Mouse (Mus musculus) left cerebral cortex, postnatal 10 days (tissue): ENCODE data around the gene Slc22a18. TPM values are rescaled to one million over a fixed set of nuclear protein-coding genes. Genes with fewer than 3 reads are reported as not detected.

Experiments used
- DNase-seq, 2 experiments: peaks; one replicate each; pipeline ENCODE4 v3.0.0; 2021 to 2022; ENCODE audit warnings: low spot score in 2 of 2, mixed read lengths in 1 of 2; ENCODE audit errors: extremely low spot score in 1 of 2
- intact Hi-C: fragments of 180-260 bp; cut with DNase I; formaldehyde crosslinking; loops from one replicate; pipeline ENCODE4 v1.15.1; 2025
- total RNA-seq, 2 experiments: library from RNA; stranded (reverse); gene quantifications; 2 replicates each; pipeline ENCODE4 v1.2.3; 2021

The Slc22a18 gene
- total RNA-seq, 2 experiments from 2014 or later = 0.24 to 0.61 TPM

DNA sequence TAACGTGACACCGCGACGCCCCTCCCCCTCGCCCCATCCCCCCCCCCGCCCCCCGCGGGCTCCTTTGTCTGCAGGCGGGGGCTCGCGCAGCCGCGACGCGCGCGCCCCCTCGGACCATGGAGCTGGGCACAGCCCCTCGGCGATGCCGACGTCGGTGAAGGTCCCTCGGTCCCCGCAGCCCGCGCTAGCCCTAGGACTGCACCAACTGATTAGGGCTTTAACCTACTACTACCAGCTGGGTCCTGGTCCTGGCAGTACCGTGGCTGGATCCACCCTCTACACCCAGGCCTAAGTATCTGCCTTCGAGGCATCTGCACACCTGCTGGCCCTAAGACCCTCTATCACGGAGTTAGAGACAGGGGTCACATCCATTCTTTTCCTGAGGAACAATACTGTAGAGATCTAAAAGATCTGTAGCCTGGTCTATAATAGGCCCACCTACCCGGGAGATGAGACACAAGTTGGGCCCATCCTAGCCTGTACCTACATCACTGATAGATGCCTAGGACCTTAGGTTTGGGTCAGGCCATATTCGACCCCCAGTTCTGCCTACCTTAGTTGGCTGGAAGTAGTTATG, 12.2 kb upstream of the Slc22a18 start:
- DNase-seq = peak in 1 of 2 experiments; percentile 48
- intact Hi-C loops = loop anchor here (5.0 kb wide), 1 partner anchor 164 kb away; no protein-coding TSS in a partner anchor

DNA sequence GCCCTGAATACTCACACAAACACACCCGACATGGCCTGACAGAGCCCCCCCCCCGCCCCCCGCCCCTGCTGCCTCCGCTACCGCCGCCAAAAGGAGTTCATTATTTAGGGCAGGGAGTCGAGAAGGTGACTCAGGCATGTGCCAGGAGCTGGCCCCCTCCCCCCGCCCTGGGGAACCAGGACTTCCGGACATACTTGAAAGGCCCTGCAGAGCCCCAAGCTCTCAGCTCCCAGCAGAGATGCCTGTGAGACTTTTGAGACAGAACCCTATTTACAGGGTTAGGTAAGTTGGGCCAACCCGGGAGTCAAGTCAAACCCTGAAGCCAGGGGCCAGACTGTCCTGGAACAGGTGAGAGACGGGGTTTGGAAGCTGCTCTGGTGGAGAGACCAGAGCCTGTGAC, 11.6 kb upstream of the Slc22a18 start:
- no peak for DNase-seq
- intact Hi-C loops = loop anchor here (5.0 kb wide), 1 partner anchor 165 kb away; no protein-coding TSS in a partner anchor

DNA sequence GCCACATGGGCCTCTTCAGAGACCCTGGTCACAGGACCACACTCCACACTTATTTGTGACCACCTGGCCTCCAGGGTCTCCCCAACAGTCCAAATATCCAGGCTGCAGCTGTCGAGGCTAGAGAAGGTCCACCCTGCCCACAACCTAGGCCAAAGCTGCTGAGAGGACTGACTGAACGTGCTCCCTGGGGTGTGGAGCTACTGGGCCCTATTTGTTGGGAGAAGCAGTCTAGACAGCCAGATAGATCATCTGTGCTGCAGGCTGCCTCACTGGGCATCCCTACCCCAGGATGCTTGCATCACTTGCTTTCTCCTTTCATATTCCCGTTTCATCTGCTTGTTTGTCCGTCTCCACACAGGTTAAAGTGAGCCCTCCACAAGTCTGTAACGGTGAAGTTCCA, 11.0 kb upstream of the Slc22a18 start:
- no peak for DNase-seq
- intact Hi-C loops = loop anchor here (5.0 kb wide), 1 partner anchor 165 kb away; no protein-coding TSS in a partner anchor

DNA sequence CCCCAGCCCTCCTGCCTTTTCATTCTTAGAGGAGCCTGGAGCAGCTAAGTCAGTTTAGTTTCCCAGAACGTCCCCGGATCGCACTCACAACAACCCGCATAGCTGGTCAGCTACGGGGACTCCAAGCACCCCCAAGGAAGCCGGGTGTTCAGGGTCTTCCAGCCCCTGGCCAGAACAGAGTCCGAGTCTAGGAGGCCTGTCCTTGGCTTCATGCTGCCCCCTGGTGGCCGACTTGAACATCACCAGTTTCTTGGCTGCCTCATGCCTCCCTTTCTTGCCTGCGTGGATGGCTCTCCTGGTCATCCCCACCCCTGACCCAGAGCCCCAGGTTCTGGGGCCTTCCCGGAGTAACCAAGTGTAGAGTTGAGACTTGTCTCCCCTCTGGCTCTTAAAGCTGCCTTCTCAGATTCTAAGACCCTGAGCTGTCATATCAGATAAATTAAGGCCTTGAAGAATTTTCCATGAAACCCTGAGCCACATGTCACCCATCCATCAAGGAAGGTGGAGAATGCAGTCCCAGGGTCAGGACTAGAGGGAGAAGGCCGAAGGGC, 9.6 kb upstream of the Slc22a18 start:
- peak; percentile 49 to 86 for DNase-seq
- intact Hi-C loops = loop anchor here (5.0 kb wide), 1 partner anchor 167 kb away; no protein-coding TSS in a partner anchor

- intact Hi-C loops = loop anchor here (5.0 kb wide), 1 partner anchor 168 kb away; no protein-coding TSS in a partner anchor
These were observed 8.6 kb upstream of the Slc22a18 start for GRCm38 (mm10) chr7:143464811-143465560.

DNA sequence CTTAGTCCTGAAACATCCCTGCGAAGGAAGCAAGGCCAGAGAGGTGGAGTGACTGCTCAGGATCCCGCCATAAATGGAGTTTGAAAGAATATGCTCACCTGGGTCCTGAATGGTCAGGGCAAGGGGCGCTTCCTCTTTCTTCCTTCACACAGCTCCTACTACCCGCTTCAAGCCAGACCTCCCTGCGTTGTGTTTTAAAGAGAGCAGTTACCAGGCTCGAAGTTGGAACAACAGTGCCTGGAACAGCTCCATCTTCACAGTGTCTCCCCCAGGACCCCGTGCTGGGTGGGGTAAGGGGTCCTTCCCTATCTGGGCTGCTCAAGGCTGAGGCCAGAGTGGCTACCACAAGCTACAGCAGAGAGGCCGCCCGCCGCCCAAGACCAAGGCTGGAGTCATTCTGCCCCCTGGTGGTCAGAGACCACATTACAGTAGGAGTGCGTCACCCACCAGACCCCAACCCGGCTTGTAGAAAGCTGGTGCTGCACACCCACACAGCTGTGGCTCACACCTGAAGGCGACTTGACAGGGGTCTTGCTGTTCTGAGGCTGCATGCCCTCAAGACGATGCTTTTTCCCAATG, 7.3 kb upstream of the Slc22a18 start:
- intact Hi-C loops = loop anchor here (1.0 kb wide), 1 partner anchor 312 kb away; no protein-coding TSS in a partner anchor
- peak; percentile 70 to 84 for DNase-seq

More at GRCm38 (mm10) chr7:143464811-143465560, 8.6 kb upstream of the Slc22a18 start:
- peak in 1 of 2 experiments; percentile 80 for DNase-seq

DNA sequence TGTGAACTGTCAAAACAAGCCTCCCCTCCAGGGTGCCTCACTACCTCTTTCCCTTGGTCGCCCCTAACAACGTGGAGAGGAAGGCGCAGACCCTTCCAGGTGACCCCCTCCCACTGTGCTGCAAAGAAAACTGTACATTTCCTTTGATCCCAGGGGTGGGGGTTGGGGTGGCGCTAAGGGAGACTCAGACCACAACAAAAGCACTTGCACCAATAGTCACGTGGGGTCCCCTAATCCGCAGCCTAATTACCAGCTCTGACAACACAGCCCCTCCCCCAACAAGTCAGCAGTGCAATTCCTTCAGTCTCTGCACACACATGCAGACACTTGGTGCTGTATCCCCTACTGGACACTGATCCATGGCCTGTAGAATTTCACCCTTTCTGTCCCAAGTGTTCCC, 5.8 kb upstream of the Slc22a18 start:
- intact Hi-C loops = no loop called here

GRCm38 (mm10) chr7:143469946-143470345, 3.6 kb upstream of the Slc22a18 start:
- peak; percentile 64 to 89 for DNase-seq

More for the DNA sequence above, 5.8 kb upstream of the Slc22a18 start:
- no peak for DNase-seq

GRCm38 (mm10) chr7:143474811-143475210, 1.3 kb downstream of the Slc22a18 start:
- intact Hi-C loops = loop anchor here (10.0 kb wide), 1 partner anchor 580 kb away; no protein-coding TSS in a partner anchor
- no peak for DNase-seq

More at GRCm38 (mm10) chr7:143469946-143470345, 3.6 kb upstream of the Slc22a18 start:
- intact Hi-C loops = loop anchor here (10.0 kb wide), 1 partner anchor 575 kb away; no protein-coding TSS in a partner anchor

GRCm38 (mm10) chr7:143475876-143476275, 2.3 kb downstream of the Slc22a18 start:
- DNase-seq = no peak
- intact Hi-C loops = loop anchor here (10.0 kb wide), 1 partner anchor 581 kb away; no protein-coding TSS in a partner anchor

DNA sequence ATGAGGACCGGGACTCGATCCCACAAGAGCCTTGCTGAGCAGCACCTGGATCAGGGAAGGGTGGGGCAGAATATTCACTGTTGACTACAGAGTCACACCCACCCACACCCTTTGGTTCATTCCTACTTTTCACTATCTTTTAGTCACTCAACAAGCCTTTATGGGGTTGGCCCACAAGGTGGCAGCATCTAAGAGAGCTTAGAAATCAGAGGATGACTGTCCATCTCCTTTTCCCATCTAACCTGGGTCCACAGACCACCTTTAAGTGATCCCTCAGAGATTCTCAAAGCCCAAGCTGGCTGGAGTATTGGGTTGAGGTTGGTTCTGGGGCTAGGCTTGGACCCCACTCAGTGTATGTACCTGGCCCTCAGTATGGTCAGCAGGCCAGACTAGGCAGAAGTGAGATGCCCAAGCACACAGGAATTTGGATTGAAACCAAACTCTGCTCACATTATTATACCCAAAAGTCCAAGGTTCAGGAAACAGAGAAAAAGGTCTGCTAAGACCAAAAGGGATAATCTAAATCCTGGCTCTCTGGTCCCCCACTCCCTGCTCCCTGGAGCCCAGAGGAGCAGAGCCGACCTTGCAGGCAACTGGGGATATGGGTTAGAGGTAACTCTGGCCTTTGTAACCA, 3.3 kb downstream of the Slc22a18 start:
- intact Hi-C loops = loop anchor here (10.0 kb wide), 1 partner anchor 582 kb away; no protein-coding TSS in a partner anchor
- DNase-seq = no peak

DNA sequence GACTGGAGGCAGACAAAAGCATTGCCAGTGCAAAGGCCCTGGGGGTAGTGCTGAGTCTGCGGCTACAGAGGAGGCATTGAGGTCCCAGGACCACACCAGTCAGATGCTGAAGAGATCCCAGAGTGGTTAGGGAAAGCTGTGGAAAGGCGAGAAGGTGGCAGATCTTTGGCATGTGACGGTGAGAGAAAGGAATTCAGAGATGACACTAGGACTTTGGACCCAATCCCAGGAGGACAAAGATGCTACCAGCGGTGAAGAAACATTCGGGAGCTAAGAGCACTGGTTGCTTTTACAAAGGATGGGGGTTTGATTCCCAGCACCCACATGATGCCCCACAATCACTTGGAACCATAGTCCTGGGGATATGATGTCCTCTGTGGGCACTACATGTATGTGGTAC, 4.3 kb downstream of the Slc22a18 start:
- no peak for DNase-seq
- intact Hi-C loops = loop anchor here (10.0 kb wide), 1 partner anchor 583 kb away; no protein-coding TSS in a partner anchor

DNA sequence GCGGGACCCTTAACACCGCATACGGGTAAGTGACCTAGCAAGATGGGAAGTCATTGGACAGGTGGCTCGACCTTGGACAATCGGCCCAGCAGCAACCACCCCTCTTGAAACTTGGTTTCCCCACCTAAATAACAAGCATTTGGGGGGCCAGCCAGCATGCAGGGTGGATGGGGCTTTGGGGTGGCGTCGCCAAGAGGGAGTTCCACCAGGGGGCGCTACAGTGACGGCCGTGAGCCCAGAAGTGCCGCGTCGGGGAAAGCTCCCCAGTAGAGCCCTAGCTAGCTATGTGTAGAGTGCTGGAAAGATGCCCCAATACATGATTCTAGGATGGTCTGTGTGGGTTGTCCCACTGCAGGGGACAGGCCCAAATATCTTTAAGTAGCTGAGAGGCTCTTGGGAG, 7.0 kb downstream of the Slc22a18 start:
- peak in 1 of 2 experiments; percentile 73 for DNase-seq
- intact Hi-C loops = no loop called here

- DNase-seq = no peak
- intact Hi-C loops = no loop called here
These were observed 8.4 kb downstream of the Slc22a18 start for GRCm38 (mm10) chr7:143481806-143482387.

DNA sequence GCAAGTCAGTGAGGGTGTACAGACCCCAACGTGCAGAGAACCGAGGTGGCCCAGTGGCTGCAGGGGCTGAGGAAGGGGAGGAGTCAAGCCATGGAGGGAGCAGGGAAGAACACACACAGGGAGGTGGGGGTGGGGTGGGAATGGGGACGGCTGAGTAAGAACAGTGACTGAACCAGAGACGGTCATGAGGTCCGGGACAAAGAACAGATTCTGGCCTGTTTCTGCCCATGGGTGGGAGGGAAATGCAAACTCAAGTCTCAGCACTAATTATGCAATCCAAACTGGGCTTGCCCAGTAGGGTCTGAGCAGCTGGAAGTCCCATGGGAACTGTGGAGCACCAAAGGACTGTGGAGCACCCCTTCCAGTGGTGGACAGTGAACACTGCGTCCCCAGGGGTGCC, 9.0 kb downstream of the Slc22a18 start:
- intact Hi-C loops = no loop called here
- no peak for DNase-seq

DNA sequence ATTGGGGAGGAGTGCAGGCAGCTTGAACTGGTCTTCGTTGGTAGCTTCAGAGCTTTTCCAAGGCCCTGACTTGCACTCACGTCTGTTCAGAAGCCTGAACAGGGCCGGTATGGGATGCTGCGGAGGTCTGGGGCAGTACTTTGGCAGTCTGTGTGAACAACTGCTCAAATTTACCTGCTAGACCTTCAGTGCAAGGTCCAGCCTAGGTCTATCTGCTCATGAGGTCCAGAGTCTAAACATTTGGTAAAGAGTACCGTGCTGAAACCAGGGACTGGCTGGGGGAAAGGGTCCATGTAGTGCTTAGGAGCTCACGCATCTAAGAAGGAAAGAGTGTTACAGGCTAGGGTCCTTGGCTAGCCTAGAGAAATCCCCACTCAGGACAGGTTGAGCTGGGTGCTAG, 16.2 kb downstream of the Slc22a18 start:
- intact Hi-C loops = no loop called here
- DNase-seq = no peak

DNA sequence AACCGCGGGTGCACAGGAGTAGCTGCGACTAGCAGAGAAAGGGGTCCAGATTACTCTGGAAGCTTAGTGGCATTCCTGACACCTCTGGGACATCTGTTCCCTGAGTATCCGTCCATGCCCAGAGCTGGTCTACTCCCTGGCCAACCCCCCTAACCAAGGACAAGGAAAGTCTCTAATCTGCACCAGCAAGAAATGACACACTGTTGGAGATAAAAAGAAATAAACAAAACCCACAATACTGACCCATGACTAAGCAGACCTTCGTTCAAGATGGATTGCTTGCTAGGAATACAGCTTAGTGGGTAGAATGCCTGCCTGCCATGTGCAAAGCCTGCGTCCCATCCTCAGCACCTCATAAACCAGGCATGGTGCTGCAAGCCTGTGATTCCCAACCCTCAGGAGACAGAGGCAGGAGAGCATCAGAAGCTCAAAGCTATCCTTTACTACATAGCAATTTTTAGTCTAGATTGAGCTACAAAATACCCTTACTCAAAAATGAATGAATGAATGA, 20.1 kb downstream of the Slc22a18 start:
- intact Hi-C loops = no loop called here
- no peak for DNase-seq
